Mouse (Mus musculus): ENCODE measurements around the gene Mtx1.
"Not testable (repeated sequence)": the region's sequence is repeated elsewhere in the genome, so short reads cannot be mapped to it uniquely, and the experiment has no call there.

Mtx1 gene

DNA sequence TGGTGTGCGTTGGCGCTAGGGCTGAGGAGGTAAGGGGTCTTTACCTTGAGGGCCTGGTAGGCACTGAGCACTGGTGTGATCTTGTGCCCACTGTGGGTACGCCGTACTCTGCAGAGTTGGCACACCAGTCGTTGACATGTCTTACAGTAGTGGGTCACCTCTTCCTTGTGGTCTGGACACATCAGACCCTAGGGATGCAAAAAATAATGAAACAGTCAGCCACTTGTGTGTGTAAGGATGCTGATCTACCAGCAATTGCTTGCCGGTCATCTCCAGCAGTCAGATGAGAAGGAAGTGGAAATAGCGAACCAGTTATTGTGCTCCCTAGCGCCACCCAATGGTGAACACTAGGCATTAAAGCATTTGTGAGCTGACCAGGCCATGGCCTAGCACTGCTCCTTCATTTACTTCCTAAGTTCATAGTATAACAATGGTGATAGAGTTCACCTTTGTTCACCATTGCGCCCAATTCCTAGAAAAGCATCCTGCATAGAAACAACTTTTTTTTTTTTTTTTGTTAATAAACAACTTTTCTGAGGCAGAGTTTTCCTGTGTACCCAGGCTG is 15.5 kb upstream of the Mtx1 start:
- no peak for DNase-seq (ENCODE audit: extremely low spot score, low read depth, low spot score)

DNA sequence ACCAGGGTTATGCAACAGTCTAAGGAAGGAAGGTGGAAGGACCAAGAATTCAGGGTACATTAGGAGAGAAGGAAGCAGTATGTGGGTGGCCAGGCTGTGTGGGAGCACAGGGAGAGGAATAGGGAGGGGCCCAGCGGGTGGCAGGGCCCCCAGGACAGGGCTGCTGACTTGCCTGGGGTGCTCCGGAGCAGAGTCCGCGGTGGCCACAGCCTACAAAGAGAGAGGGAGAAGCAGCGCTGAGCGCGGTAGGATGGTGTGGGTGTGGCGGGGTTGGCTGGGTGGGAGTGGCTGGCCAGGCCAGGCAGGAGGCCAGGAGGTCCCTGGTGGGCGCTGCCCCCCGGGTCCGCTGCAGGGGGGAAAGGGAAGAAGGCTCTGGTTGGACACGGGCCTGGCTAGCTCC is 11.6 kb upstream of the Mtx1 start:
- DNase-seq (ENCODE audit: extremely low spot score, low read depth, low spot score), result no peak

DNA sequence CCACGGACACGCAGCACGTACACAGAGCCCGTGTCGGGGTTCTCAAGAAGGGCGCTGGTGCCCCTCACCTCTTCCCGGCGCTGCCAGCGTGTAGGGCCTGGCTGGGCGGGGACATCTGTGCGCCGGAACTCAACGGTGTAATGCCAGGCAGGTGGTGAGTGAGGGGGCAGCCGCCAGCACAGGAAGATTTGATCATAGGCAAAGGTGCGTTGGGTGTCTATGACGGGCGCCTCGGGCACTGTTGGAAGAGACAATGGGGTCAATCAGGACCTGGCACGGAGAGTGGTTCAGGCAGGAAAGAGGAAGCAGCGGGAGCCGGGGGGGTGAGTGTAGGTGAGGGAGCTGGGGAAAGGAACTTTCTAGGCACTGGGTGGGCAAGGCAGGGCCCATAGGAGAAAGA is 10.8 kb upstream of the Mtx1 start:
- no peak for DNase-seq (ENCODE audit: extremely low spot score, low read depth, low spot score)

DNA sequence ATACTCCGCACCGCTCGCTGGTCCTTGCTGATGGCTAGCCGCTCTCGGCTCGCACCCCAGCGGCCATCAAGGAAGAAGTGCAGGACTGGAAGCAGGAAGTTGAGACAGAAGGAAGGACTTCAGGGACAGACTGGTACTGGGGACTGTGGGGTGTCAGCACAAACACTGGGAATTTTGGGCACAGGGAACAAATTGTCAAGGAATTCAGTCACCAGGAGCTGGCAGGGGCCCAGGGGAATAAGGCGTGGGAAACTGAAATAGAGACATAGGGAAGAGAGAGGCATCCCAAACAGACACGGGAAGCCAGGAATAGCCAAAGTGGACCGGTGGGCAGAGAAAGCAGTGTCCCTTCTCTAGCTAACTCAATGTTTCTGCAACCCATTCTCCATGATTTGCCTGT is 9.6 kb upstream of the Mtx1 start:
- no peak for DNase-seq (ENCODE audit: extremely low spot score, low read depth, low spot score)

DNA sequence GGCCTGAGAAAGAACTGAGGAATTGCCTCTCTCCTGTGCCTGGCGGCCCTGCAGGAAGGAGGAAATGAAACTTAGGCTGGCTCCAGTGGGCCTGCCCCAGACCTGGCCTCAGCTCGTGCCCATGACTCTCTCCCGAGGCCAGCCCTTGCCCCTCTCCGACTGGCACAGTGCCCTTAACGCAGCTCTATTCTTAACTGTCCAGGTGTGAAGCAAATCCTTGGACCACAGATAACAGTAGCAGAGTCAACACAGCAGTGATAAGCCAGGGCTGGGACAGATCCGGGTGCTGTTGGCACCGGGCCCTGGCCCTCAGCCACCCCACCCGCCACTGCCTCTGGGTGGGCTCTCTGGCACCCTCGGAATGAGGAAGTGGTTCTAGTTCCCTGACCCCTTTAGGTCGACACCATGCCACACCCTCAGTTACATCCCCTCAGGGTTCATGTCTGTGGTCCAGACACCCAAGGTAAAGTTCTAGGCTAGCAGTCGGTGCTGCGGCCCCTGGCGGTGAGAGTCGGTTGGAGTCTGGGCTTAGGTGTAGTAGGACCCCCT is 6.7 kb upstream of the Mtx1 start:
- DNase-seq (ENCODE audit: extremely low spot score, low read depth, low spot score), result no peak

DNA sequence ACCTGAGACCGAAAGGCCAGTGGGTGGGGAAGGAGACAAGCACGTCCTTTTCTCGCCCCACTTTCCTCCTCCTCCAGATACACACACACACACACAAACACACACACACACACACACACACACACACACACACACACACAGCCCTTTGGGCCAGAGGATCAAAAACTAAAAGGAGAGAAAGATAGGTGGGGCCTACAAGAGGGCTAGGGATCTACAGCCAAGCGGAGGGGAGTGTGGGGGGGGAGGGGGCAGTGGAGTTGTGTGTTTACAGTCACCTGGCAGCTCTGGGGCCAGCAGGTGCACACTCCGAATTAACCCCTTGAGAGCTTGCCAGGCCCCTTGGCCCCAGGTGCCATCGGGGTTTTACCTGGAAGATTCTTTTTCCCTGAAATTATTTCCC is 5.7 kb upstream of the Mtx1 start:
- DNase-seq (ENCODE audit: extremely low spot score, low read depth, low spot score), result no peak

DNA sequence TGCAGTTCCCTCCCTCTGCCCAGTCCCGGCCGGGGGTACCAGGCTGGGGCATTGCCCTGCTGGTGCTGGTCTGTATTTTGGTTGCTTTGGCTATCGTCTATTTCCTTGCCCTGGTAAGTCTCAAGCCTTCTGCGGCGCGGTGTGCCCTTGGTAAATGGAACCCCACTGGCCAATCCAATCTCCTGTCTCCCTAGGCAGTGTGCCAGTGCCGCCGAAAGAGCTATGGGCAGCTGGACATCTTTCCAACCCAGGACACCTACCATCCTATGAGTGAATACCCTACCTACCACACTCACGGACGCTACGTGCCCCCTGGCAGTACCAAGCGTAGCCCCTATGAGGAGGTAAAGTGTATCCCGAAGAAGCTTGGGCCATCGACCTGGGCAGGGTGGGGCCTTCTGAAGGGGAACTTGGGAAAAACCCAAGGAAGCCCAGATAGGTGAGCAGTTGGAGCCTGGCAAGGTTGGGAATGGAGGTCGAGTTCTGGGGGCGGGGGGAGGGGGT is 4.9 kb upstream of the Mtx1 start:
- no peak for DNase-seq (ENCODE audit: extremely low spot score, low read depth, low spot score)

DNA sequence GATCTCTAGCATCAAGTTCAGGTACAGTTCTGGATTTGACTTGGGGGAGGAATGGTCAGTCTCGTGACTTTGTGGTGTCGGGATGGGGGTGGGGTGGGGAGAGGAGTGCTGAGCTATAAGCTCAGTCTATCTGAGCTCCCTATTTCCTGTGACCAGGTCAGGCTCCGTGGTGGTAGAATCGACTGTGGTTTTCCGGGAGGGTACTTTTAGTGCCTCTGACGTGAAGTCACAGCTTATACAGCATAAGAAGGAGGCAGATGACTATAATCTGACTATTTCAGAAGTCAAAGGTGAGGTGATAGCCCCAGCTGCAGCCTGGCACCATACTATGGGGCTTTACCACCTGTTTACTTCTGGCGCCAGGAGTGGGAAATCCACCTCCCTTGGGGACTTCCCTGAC is 4.5 kb upstream of the Mtx1 start:
- no peak for DNase-seq (ENCODE audit: extremely low spot score, low read depth, low spot score)

DNA sequence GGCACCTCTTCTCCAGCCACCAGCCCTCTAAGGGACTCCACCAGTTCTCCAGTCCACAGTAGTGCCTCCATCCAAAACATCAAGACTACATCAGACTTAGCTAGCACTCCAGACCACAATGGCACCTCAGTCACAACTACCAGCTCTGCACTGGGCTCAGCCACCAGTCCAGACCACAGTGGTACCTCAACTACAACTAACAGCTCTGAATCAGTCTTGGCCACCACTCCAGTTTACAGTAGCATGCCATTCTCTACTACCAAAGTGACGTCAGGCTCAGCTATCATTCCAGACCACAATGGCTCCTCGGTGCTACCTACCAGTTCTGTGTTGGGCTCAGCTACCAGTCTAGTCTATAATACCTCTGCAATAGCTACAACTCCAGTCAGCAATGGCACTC is 3.7 kb upstream of the Mtx1 start:
- DNase-seq (ENCODE audit: extremely low spot score, low read depth, low spot score), result no peak

DNA sequence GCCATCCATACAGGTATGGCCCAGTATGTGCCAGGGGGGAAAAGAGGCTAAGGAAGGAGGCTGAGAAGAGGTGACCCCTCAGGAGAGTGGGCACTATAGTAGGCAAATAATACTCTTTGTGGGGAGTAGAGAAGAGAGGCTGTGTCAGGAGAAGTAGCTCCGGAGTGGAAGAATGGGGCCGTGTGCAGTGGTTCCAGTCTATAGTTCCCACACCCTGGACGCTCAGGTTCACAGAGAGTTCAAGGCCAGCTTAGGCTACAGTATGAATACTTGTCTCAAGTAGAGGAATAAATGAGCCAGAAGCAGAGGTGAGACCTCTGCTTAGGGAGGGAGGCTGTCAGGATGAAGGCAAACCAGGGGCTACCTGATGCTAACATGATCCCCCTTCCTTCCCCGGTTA is 2.4 kb upstream of the Mtx1 start:
- DNase-seq (ENCODE audit: extremely low spot score, low read depth, low spot score), result no peak

DNA sequence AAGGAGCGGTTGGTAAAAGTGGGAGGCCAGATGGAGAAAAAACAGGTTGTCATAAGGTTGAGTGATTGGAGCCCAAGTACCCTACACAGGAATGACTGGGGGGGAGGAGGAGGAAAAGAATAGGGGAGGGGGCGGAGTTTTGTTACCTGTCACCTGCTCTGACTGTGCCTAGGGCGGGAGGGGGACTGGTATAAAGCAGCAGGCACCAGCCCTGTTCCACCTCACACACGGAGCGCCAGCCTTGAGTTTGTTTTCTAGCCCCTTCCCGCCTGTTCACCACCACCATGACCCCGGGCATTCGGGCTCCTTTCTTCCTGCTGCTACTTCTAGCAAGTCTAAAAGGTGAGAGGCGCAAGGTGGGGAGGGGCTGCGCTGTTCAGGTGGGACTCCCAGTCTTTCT is 1.9 kb upstream of the Mtx1 start, which contains the start of gene Muc1:
Gene Muc1 (plus strand): TSS at position 222 of the 400 bp plus-strand sequence.
- DNase-seq (ENCODE audit: extremely low spot score, low read depth, low spot score), result no peak

DNA sequence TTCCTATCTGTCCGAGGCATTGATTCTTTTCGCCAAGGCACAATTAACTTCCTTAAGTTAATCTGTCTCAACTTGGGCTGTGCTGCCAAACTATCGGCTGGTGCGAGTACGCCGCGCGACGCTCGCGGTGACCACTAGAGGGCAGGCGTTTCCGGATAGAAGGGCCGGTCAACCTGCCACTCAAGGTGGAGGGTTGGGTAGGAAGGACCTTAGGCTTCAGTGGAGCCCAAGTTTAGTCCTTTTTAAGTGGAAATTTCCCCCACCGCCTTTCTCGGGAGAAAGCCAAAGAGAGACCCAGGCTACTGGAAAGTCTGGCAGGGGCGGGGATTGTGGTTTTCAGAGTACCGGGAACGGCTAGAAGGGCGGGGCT is 1.3 kb upstream of the Mtx1 start:
- peak; percentile 66 for DNase-seq (ENCODE audit: extremely low spot score, low read depth, low spot score)

DNA sequence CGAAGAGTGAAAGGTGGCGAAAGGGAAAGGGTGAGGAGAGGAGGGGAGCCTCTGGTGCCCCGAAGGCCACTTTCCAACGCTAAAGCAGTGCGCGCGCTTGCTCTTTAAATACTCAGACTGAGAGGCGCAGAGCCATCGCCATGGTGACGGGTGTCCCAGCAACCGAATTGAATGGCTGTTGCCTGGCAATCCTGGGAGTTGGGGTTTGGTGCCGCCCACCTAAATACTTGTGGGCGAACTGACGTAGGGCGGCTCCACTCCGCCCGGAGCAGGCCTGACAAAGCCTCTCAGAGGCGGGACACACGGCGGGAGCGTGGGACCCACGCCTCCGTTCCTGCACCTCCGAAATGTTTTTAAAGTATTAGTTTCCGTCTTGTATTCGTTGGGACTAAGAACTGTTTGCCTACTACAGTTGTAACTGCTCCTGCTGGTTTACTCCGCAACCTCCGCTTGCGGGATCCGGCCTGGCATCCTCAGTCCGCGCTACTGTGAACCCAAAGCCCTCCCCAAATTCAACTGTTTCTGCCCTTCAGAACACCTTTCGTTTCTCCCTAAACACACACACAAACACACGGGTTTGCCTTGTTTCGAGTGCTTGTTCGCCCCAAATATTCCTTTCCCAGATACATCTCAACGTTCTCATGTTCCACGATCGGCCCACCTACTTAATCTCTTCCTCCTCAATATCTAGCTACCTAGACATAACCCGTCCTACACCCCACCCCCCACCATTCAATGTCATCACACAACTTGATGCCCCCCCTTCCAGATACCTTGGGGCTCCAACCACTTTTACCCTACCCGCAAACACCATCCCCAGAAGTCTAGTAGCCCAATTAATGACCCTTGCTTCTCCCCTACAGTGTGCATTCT is 655 bp upstream of the Mtx1 start:
- DNase-seq (ENCODE audit: extremely low spot score, low read depth, low spot score), result peak; percentile 83

DNA sequence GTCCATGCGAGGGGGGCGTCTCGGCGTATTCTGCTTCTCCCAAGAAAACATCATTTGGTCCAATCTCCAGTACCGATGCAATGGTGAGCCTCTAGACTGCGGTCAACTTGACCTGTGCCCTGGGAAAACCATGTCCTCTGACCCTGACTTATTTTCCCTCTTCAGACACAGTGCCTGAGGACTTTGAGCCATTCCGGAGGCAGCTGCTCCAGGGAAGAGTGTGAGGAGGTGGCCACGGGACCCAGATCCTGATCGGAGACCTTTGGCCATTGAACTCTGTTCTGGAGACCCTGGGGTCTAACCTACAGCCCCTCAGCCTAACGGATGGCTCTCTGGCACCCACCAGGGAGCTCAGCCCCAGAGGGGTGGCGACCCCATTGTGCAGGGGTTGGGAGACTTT is 527 bp downstream of the Mtx1 start:
- DNase-seq (ENCODE audit: extremely low spot score, low read depth, low spot score), result no peak

DNA sequence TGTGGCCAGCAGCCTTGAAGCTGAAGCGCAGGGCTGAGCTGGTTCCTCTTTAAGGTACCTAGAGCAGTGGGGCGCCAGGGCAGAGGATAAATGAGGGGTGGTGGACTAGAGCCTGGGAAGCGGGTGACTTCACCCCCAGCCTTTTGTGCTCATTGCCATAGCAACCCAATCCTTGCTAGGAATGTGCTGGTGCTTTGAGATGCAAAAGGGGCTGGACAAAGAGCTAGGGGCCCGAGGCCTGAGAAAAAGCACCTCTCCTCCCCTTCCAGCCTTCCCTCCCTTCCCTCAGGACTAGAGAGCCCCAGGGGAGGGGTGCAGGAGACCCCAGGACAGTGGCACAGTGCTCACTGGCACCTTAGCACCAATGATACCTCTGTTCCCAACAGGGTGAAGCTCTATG is 970 bp downstream of the Mtx1 start:
- no peak for DNase-seq (ENCODE audit: extremely low spot score, low read depth, low spot score)

DNA sequence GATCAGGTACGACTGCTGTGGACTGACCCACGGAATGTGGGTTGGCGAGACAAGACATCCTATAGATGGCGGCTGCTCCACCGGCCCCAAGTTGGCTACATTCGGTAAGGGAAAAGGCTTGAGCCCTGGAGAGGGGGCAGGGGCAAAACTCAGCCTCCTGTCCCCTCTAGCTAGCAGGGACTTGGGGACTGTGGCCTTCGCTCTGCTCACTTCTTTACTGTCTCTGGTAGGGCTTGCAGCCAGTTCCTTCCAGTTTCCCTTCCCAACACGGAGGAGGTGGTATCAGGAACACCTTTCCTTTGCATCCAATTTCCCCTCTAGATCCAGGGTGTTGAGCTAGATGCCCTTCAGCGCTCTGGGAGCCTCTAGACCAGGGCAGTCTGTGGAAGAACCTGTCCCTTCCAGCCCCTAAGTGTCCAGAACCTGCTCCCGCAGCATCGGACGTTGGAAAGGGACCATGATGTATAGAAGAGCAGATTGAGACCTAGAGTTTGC is 1.5 kb downstream of the Mtx1 start:
- DNase-seq (ENCODE audit: extremely low spot score, low read depth, low spot score), result no peak

DNA sequence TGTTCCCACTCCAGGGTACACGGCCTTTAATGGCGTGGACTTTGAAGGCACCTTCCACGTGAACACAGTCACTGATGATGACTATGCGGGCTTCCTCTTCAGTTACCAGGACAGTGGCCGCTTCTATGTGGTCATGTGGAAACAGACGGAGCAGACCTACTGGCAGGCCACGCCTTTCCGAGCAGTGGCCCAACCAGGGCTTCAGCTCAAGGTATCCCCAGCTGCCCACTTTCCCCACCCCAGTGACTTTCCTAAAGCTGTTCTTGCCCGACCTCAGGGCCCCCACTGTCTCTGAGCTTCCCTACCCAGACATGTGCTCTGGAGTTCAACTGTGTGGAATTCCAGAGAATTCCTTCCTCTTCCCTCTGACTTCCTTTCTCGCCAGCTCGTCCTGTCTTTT is 2.1 kb downstream of the Mtx1 start:
- no peak for DNase-seq (ENCODE audit: extremely low spot score, low read depth, low spot score)

DNA sequence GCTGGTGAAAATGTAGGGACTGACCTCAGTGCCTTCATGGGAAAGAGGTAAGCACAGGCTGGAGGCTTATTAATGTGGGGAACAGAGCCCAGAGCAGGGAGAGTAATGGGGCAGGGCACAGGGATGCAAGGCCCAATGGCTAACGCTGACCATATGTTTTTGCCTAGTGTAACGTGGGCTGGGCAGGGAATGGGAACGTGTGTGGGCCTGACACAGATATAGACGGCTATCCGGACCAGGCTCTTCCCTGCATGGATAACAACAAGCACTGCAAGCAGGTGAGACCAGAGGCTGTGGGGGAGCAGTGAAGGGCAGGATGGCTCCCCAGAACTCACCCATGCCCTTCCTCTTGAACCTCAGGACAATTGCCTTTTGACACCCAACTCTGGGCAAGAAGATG is 5.7 kb downstream of the Mtx1 start:
- DNase-seq (ENCODE audit: extremely low spot score, low read depth, low spot score), result no peak

DNA sequence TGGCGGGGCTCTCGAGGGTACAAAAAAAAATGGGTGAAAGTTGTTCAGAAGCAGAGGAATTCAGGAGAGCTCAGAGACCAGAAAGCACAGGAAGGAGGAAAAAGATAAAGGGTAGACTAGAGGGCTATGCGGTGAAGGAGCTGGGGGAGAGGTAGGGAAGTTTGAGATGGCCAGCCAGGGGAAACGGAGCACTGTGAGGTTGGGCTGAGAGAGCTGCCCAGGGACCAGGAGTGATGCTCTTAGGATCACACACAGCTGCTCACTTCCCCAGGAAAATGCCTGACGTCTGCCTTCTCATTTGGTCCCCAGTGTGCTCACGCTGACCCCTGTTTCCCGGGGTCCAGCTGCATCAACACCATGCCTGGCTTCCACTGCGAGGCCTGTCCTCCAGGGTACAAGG is 7.3 kb downstream of the Mtx1 start:
- DNase-seq (ENCODE audit: extremely low spot score, low read depth, low spot score), result no peak

DNA sequence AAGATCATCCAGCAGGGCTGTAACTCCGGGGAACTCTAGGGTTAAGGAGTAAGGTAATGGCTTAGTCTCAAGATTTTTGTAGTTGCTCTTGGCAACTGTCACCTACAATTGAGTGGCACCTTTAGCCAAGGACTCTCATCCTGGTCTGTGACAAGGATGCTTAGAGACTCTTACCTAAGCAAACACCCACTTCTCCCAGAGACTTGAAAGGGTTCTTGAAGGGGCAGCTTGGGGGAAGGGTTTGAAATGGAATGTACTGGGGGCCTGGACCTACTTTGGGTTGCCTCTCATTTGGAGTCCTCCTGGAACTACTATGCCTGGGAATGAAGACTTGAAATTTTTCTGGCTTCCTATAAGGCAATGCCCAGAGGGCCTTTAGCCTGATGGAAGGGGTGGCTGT is 8.6 kb downstream of the Mtx1 start:
- DNase-seq (ENCODE audit: extremely low spot score, low read depth, low spot score), result no peak

DNA sequence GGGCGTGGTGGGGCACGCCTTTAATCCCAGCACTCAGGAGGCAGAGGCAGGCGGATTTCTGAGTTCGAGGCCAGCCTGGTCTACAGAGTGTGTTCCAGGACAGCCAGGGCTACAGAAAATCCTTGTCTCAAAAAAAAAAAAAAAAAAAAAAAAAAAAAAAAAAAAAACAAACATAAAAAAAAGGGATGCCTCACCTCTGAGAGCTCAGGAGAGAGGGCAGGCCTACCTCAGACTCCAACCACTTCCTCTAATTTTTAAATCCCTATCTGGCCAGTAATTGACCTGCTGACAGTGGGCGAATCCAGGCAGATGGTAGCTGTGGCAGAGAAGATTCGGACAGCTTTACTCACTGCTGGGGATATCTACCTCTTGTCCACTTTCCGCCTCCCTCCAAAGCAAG is 10.5 kb downstream of the Mtx1 start:
- not testable (repeated sequence) for DNase-seq (ENCODE audit: extremely low spot score, low read depth, low spot score)

DNA sequence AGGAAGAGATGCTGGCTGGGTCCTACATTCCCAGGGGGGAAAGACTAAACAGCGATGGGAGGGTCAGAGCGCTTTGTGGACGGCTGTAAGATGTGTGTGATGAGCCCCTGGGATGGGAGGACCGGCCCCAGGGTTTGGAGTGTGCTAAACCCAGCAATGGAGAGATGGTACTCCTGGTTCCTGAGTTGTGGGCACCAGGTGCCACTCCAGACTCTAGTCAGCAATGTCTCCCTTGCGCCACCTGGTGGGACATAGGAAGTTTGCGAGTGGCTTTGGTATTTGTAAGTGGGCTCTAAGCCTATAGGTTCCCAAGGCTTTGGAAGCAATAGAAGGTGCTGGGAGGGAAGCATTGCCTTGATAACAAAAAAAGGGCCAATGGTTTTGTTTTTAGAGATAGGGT is 11.0 kb downstream of the Mtx1 start:
- DNase-seq (ENCODE audit: extremely low spot score, low read depth, low spot score), result no peak
